Mouse (Mus musculus): ENCODE measurements around the gene Meltf. TPM values are rescaled to one million over a fixed set of nuclear protein-coding genes. Genes with fewer than 3 reads are reported as not detected.
A peak's percentile ranks its signal among the peaks of the same experiment; 100 is the strongest.

Meltf gene
- polyA plus RNA-seq, 1 experiment from 2014 or later, result 0.12 TPM

GRCm38 (mm10) chr16:31882381-31882908 is 3.8 kb downstream of the Meltf start:
- Histone ChIP-seq H3K36me3 (ENCODE audit: control insufficient read depth, insufficient read depth, low read length) (no peaks in the 10 kb centered on the region), H3K4me2 (ENCODE audit: low read depth, low read length) (no peak overlapping the region), H3K4me1 (ENCODE audit: control insufficient read depth, insufficient read depth, low read length) (no peaks in the 10 kb centered on the region), H3K27me3 (ENCODE audit: control insufficient read depth, insufficient read depth, low read length) (no peaks in the 10 kb centered on the region), H3K9me3 (ENCODE audit: control insufficient read depth, low read length) (no peaks in the 10 kb centered on the region), H3K27ac (ENCODE audit: low read depth, low read length) (no peak overlapping the region), H3K4me3 (ENCODE audit: low read depth, low read length) (no peak overlapping the region), H3K9ac (replicated peaks; ENCODE audit: low read depth, low read length) (no peak overlapping the region)
- WGBS, result 67% methylated on average over 9 of the region's 9 CpGs
- no peak for ATAC-seq (ENCODE audit: low read depth)

- Histone ChIP-seq H3K9me3 (ENCODE audit: control insufficient read depth, low read length) (no peaks in the 10 kb centered on the region), H3K4me1 (ENCODE audit: control insufficient read depth, insufficient read depth, low read length) (no peaks in the 10 kb centered on the region), H3K9ac (replicated peaks; ENCODE audit: low read depth, low read length) (no peak overlapping the region), H3K36me3 (ENCODE audit: control insufficient read depth, insufficient read depth, low read length) (no peaks in the 10 kb centered on the region), H3K27me3 (ENCODE audit: control insufficient read depth, insufficient read depth, low read length) (no peaks in the 10 kb centered on the region), H3K4me2 (ENCODE audit: low read depth, low read length) (no peak overlapping the region), H3K27ac (ENCODE audit: low read depth, low read length) (no peak overlapping the region), H3K4me3 (ENCODE audit: low read depth, low read length) (no peak overlapping the region)
- whole genome bisulfite sequencing, result 76% methylated on average over 14 of the region's 14 CpGs
- ATAC-seq (ENCODE audit: low read depth), result no peak
Observed at GRCm38 (mm10) chr16:31883302-31883701, 4.7 kb downstream of the Meltf start.

- WGBS, result 10% methylated on average over 6 of the region's 6 CpGs
- Histone ChIP-seq H3K4me1 (ENCODE audit: control insufficient read depth, insufficient read depth, low read length) (no peaks in the 10 kb centered on the region), H3K4me3 (ENCODE audit: low read depth, low read length) (no peak overlapping the region), H3K27ac (ENCODE audit: low read depth, low read length) (no peak overlapping the region), H3K4me2 (ENCODE audit: low read depth, low read length) (no peak overlapping the region), H3K27me3 (ENCODE audit: control insufficient read depth, insufficient read depth, low read length) (no peaks in the 10 kb centered on the region), H3K9me3 (ENCODE audit: control insufficient read depth, low read length) (no peaks in the 10 kb centered on the region), H3K36me3 (ENCODE audit: control insufficient read depth, insufficient read depth, low read length) (no peaks in the 10 kb centered on the region), H3K9ac (replicated peaks; ENCODE audit: low read depth, low read length) (no peak overlapping the region)
- ATAC-seq (ENCODE audit: low read depth), result no peak
Observed at GRCm38 (mm10) chr16:31883902-31884301, 5.3 kb downstream of the Meltf start.

GRCm38 (mm10) chr16:31890907-31891306 is 12.3 kb downstream of the Meltf start:
- no peak for ATAC-seq (ENCODE audit: low read depth)
- Histone ChIP-seq H3K4me1 (ENCODE audit: control insufficient read depth, insufficient read depth, low read length) (no peaks in the 10 kb centered on the region), H3K27me3 (ENCODE audit: control insufficient read depth, insufficient read depth, low read length) (no peaks in the 10 kb centered on the region), H3K9me3 (ENCODE audit: control insufficient read depth, low read length) (no peaks in the 10 kb centered on the region), H3K4me3 (ENCODE audit: low read depth, low read length) (no peak overlapping the region), H3K4me2 (ENCODE audit: low read depth, low read length) (no peak overlapping the region), H3K36me3 (ENCODE audit: control insufficient read depth, insufficient read depth, low read length) (no peaks in the 10 kb centered on the region), H3K9ac (replicated peaks; ENCODE audit: low read depth, low read length) (no peak overlapping the region), H3K27ac (ENCODE audit: low read depth, low read length) (no peak overlapping the region)
- 44% methylated on average over 7 of the region's 7 CpGs for WGBS

GRCm38 (mm10) chr16:31893396-31894141 is 15.0 kb downstream of the Meltf start:
- H3K27ac ChIP-seq (ENCODE audit: low read depth, low read length), result no peak overlapping the region

GRCm38 (mm10) chr16:31896971-31897774 is 18.6 kb downstream of the Meltf start:
- H3K9ac ChIP-seq (replicated peaks; ENCODE audit: low read depth, low read length), result peak overlapping the region; percentile 37; the same call in 1 of the 2 replicates
- WGBS, result 10% methylated on average over 29 of the region's 29 CpGs
- H3K4me3 ChIP-seq (ENCODE audit: low read depth, low read length), result peak overlapping the region; percentile 18; the same call in 1 of the 2 replicates
- peak overlapping the region; percentile 52 for H3K4me2 ChIP-seq (ENCODE audit: low read depth, low read length)
- no peaks in the 10 kb centered on the region for H3K27me3 ChIP-seq (ENCODE audit: control insufficient read depth, insufficient read depth, low read length)
- no peaks in the 10 kb centered on the region for H3K9me3 ChIP-seq (ENCODE audit: control insufficient read depth, low read length)
- peak; percentile 56 for ATAC-seq (ENCODE audit: low read depth)
- H3K36me3 ChIP-seq (ENCODE audit: control insufficient read depth, insufficient read depth, low read length), result no peaks in the 10 kb centered on the region
- peaks cover 12% of the 10 kb centered on the region for H3K4me1 ChIP-seq (ENCODE audit: control insufficient read depth, insufficient read depth, low read length)
- peak overlapping the region; percentile 50 for H3K27ac ChIP-seq (ENCODE audit: low read depth, low read length)

More at GRCm38 (mm10) chr16:31893396-31894141, 15.0 kb downstream of the Meltf start:
- Histone ChIP-seq H3K4me3 (ENCODE audit: low read depth, low read length) (no peak overlapping the region), H3K36me3 (ENCODE audit: control insufficient read depth, insufficient read depth, low read length) (no peaks in the 10 kb centered on the region), H3K27me3 (ENCODE audit: control insufficient read depth, insufficient read depth, low read length) (no peaks in the 10 kb centered on the region), H3K9ac (replicated peaks; ENCODE audit: low read depth, low read length) (no peak overlapping the region), H3K4me2 (ENCODE audit: low read depth, low read length) (no peak overlapping the region), H3K9me3 (ENCODE audit: control insufficient read depth, low read length) (no peaks in the 10 kb centered on the region), H3K4me1 (ENCODE audit: control insufficient read depth, insufficient read depth, low read length) (peaks cover 12% of the 10 kb centered on the region)
- 60% methylated on average over 5 of the region's 5 CpGs for WGBS
- no peak for ATAC-seq (ENCODE audit: low read depth)

- H3K9ac ChIP-seq (replicated peaks; ENCODE audit: low read depth, low read length), result no peak overlapping the region
- WGBS, result 71% methylated on average over 18 of the region's 18 CpGs
- no peak overlapping the region for H3K4me2 ChIP-seq (ENCODE audit: low read depth, low read length)
- peak; percentile 75 for ATAC-seq (ENCODE audit: low read depth)
- no peak overlapping the region for H3K4me3 ChIP-seq (ENCODE audit: low read depth, low read length)
- no peaks in the 10 kb centered on the region for H3K9me3 ChIP-seq (ENCODE audit: control insufficient read depth, low read length)
- no peaks in the 10 kb centered on the region for H3K27me3 ChIP-seq (ENCODE audit: control insufficient read depth, insufficient read depth, low read length)
- peaks cover 12% of the 10 kb centered on the region for H3K4me1 ChIP-seq (ENCODE audit: control insufficient read depth, insufficient read depth, low read length)
- no peaks in the 10 kb centered on the region for H3K36me3 ChIP-seq (ENCODE audit: control insufficient read depth, insufficient read depth, low read length)
- H3K27ac ChIP-seq (ENCODE audit: low read depth, low read length), result peak overlapping the region; percentile 34; the same call in 1 of the 2 replicates
Observed at GRCm38 (mm10) chr16:31898546-31899326, 20.1 kb downstream of the Meltf start.

GRCm38 (mm10) chr16:31901886-31902285 is 23.3 kb downstream of the Meltf start:
- no peak overlapping the region for H3K27ac ChIP-seq (ENCODE audit: low read depth, low read length)
- no peaks in the 10 kb centered on the region for H3K27me3 ChIP-seq (ENCODE audit: control insufficient read depth, insufficient read depth, low read length)
- no peak overlapping the region for H3K4me3 ChIP-seq (ENCODE audit: low read depth, low read length)
- peaks cover 19% of the 10 kb centered on the region for H3K4me1 ChIP-seq (ENCODE audit: control insufficient read depth, insufficient read depth, low read length)
- no peaks in the 10 kb centered on the region for H3K36me3 ChIP-seq (ENCODE audit: control insufficient read depth, insufficient read depth, low read length)
- H3K9me3 ChIP-seq (ENCODE audit: control insufficient read depth, low read length), result no peaks in the 10 kb centered on the region
- no peak for ATAC-seq (ENCODE audit: low read depth)
- 95% methylated on average over 1 of the region's 1 CpGs for WGBS
- H3K9ac ChIP-seq (replicated peaks; ENCODE audit: low read depth, low read length), result no peak overlapping the region
- H3K4me2 ChIP-seq (ENCODE audit: low read depth, low read length), result no peak overlapping the region

Measured in neural tube, embryonic 14.5 days (tissue).